Mouse (Mus musculus): ENCODE results near the gene Bcas2. TPM values are rescaled to one million over a fixed set of nuclear protein-coding genes. Genes with fewer than 3 reads are reported as not detected.
A peak's percentile ranks its signal among the peaks of the same experiment; 100 is the strongest.
"Not testable (repeated sequence)": the region's sequence is repeated elsewhere in the genome, so short reads cannot be mapped to it uniquely, and the experiment has no call there.

The Bcas2 gene
- polyA plus RNA-seq, 1 experiment from 2014 or later = 78.6 TPM

DNA sequence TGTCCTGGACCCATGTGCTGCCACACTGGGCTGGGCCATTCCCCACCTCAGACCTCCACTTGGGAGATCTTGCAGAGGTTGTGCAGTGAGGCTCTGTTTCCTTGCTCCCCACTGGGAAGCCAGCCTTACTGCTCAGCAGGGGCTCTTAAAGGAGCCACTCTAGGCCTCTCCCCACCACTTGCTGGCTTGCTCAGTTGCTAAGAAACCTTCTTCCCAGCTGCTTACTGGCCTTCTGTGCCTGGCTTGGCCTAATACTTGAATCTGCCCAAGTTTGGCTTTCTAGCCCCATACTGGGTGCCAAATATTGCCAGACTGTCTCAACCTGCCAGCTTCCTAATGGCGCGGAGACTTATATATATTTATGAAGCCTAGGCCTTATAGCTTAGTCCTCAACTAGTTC, 17.4 kb downstream of the Bcas2 start:
- 100% methylated on average over 2 of the region's 2 CpGs for WGBS (ENCODE audit: missing documents)
- Histone ChIP-seq H3K27ac (no peak overlapping the region), H3K4me3 (ENCODE audit: inconsistent target) (no peak overlapping the region), H3K36me3 (ENCODE audit: inconsistent target) (no peaks in the 10 kb centered on the region), H3K79me2 (ENCODE audit: inconsistent target) (no peaks in the 10 kb centered on the region)

DNA sequence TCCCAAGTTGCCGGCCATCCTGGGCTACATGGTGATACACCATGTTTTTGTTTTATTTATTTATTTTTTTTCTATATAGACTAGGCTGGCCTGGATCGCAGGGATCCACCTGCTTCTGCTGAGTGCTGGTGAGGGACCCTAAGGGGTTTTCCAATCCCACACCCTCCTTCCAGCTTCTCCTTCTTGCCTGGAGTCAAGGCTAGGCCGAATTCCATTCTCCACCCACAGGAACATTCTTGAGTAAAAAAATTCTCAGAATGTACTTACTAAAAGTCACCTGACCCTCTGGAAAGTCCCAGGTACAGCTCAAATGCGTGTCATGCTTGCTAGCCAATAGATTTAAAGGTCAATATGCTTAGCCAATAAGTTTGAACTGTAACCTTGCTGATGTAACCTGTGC, 20.7 kb downstream of the Bcas2 start:
- WGBS (ENCODE audit: missing documents) = 95% methylated on average over 4 of the region's 4 CpGs
- Histone ChIP-seq H3K79me2 (ENCODE audit: inconsistent target) (no peaks in the 10 kb centered on the region), H3K36me3 (ENCODE audit: inconsistent target) (no peaks in the 10 kb centered on the region), H3K4me3 (ENCODE audit: inconsistent target) (no peak overlapping the region), H3K27ac (no peak overlapping the region)

DNA sequence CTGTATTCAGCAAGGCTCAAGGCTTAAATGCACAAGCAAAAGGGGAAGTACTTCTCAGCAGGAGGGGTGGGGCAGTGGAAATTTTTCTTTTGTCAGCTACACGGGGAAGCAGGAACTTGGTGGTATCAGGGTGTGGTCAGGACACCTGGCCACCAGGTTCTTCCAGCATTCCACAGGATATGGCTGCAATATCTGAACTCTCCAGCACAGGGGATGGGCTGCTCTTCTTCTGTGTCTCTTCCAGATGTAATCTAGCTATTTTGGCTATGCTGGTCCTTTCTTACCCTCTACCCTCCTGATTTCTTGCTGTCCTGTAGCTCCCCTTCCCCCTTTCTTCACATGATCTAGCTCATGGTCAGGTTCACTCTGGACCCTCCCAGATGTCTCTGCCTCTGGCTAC, 21.7 kb downstream of the Bcas2 start:
- Histone ChIP-seq H3K79me2 (ENCODE audit: inconsistent target) (no peaks in the 10 kb centered on the region), H3K36me3 (ENCODE audit: inconsistent target) (no peaks in the 10 kb centered on the region), H3K27ac (no peak overlapping the region), H3K4me3 (ENCODE audit: inconsistent target) (no peak overlapping the region)
- 17% methylated on average over 1 of the region's 1 CpGs for WGBS (ENCODE audit: missing documents)

DNA sequence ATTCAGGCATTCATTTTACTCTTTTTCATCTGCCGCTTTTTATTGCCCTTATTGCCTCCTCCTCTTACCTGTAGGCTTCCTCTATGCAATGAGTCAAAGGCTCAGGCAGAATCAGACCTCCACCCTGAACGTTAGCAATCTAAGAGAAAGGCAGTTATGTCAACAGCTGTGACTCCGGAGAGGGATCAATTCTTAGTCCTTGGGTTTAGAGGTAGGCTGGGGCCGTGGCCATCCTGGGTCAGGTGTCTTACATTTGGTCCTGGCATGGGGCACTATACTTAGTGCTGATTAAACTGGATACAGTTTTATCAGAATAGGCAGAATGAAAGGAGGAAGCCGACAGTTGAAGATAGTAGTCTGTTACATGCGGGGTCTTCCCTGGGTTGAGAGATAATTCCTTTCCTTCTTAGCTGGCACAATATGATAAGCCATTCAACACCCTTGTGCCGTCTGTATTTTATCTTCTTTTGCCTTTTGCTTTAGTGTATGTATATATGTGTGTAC, 24.9 kb downstream of the Bcas2 start:
- 81% methylated on average over 7 of the region's 7 CpGs for WGBS (ENCODE audit: missing documents)
- no peaks in the 10 kb centered on the region for H3K36me3 ChIP-seq (ENCODE audit: inconsistent target)
- H3K79me2 ChIP-seq (ENCODE audit: inconsistent target) = no peaks in the 10 kb centered on the region
- H3K4me3 ChIP-seq (ENCODE audit: inconsistent target) = no peak overlapping the region
- H3K27ac ChIP-seq = no peak overlapping the region

DNA sequence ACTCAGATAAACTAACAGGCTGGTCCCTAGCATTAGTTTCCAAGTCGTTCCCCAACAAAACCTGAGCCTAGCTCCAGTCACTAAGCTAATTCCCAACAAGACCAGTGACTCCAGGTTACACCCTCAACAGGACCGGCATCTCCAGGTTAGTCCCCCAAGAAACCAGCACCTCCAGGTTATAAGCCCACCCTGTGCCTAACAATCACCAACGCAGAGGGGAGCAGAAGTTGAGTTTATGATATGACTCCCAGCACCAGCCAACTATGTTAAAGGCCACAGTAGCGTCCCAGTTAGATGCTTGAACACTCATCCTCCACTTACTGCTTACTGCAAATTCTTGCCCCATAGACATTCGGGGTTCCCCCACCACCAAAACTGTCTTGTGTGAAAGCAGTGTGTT, 27.9 kb downstream of the Bcas2 start:
- Histone ChIP-seq H3K36me3 (ENCODE audit: inconsistent target) (no peaks in the 10 kb centered on the region), H3K79me2 (ENCODE audit: inconsistent target) (no peaks in the 10 kb centered on the region), H3K4me3 (ENCODE audit: inconsistent target) (no peak overlapping the region), H3K27ac (no peak overlapping the region)
- WGBS (ENCODE audit: missing documents) = 97% methylated on average over 5 of the region's 5 CpGs

DNA sequence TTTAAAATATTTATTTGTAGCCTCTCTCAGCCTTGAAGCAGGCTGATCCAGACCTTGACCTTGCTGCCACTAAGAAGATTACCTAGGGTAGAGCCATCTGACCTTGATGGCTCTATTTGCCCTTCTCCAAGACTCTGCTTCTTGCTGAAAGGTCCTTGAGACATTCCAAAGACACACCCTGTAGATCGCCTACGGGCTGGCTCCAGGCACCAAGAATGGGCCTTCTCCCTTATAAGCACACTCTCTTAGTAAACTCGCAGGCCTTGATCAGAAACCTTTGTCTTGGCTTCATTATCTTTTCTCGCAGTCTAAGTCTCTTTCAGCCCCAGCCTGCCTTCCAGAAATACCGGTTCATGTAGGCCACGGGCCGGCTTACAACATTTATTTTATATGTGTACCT, 29.6 kb downstream of the Bcas2 start:
- H3K27ac ChIP-seq; H3K79me2 ChIP-seq (ENCODE audit: inconsistent target); H3K36me3 ChIP-seq (ENCODE audit: inconsistent target); H3K4me3 ChIP-seq (ENCODE audit: inconsistent target): not testable (repeated sequence)
- over 99% methylated on average over 7 of the region's 7 CpGs for WGBS (ENCODE audit: missing documents)

DNA sequence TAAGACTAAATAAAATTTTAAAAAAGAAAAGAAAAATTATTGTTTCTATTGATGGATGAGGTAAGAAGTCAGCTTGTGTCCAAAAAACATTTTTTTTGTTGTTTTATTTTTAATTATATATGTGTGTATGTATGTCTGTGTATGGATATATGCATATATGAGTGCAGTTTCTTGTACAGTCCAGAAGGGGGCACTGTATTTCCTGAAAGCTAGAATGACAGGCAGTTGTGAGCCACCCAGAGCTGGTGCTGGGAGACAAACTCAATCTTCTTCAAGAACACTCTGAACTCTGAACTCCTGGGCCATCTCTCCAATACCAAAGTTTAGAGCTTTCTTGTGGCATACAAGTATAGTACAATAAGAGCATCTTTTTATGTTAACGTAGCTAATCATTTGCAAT, 32.1 kb downstream of the Bcas2 start:
- H3K4me3 ChIP-seq (ENCODE audit: inconsistent target) = no peak overlapping the region
- H3K36me3 ChIP-seq (ENCODE audit: inconsistent target) = no peaks in the 10 kb centered on the region
- 100% methylated on average over 1 of the region's 1 CpGs for WGBS (ENCODE audit: missing documents)
- no peaks in the 10 kb centered on the region for H3K79me2 ChIP-seq (ENCODE audit: inconsistent target)
- H3K27ac ChIP-seq = no peak overlapping the region

DNA sequence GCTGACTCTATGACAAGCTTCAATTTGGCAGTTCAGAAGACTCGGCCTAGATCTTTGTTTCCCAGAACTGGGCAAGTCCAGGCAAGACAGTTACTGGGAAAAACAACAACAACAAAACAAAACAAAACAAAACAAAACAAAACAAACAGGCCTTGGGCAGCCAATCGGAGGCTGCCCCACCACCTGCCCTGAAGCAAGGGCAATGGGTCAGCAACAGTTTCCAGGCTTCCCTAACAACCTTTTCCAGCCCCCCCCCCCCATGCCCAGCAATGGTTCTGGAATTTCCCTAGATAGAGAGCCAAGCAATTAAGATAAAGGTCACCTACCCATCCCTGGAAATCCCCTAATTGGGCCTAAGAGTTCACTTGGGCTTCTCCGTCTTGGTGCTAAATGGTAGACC, 33.0 kb downstream of the Bcas2 start:
- WGBS (ENCODE audit: missing documents) = 93% methylated on average over 3 of the region's 3 CpGs
- Histone ChIP-seq H3K27ac (no peak overlapping the region), H3K4me3 (ENCODE audit: inconsistent target) (no peak overlapping the region), H3K79me2 (ENCODE audit: inconsistent target) (no peaks in the 10 kb centered on the region), H3K36me3 (ENCODE audit: inconsistent target) (no peaks in the 10 kb centered on the region)

DNA sequence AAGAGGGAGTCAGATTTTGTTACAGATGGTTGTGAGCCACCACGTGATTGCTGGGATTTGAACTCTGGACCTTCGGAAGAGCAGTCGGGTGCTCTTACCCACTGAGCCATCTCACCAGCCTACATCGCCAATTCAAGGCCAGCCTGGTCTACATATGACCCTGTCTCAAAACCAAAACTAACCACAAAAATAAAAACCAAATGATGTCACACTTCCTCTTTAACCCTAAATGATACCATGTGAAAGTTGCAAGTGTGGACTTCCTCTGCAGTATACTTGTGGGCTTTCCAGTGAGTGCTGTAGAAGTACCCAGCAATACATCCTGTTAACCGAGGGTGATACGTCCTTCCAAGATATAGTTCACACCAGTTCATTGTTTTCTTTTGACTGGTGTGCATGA, 34.9 kb downstream of the Bcas2 start:
- Histone ChIP-seq H3K36me3 (ENCODE audit: inconsistent target) (no peaks in the 10 kb centered on the region), H3K79me2 (ENCODE audit: inconsistent target) (no peaks in the 10 kb centered on the region), H3K4me3 (ENCODE audit: inconsistent target) (no peak overlapping the region), H3K27ac (peak overlapping the region; percentile 39)
- WGBS (ENCODE audit: missing documents) = 23% methylated on average over 6 of the region's 6 CpGs

DNA sequence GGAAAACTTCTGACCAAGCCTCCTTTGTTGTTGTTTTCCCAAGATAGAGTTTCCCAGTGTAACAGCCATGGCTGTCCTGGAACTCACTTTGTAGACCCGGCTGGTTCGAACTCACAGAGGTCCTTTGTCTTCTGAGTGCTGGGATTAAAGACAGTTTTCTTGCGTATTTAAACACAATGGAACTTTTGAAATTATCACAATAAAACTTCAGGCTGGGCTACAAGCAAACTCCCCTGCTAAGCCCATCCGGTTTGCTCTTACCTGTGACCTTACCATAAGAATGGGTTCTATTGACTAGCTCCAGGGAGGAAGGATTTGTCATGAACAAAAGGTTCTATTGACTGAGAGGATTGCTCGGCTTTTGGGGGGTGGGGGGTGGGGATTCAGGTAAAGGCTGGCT, 36.3 kb downstream of the Bcas2 start:
- Histone ChIP-seq H3K36me3 (ENCODE audit: inconsistent target) (no peaks in the 10 kb centered on the region), H3K27ac (peak overlapping the region; percentile 10; the same call in 1 of the 2 replicates)
- WGBS (ENCODE audit: missing documents) = 91% methylated on average over 5 of the region's 5 CpGs

DNA sequence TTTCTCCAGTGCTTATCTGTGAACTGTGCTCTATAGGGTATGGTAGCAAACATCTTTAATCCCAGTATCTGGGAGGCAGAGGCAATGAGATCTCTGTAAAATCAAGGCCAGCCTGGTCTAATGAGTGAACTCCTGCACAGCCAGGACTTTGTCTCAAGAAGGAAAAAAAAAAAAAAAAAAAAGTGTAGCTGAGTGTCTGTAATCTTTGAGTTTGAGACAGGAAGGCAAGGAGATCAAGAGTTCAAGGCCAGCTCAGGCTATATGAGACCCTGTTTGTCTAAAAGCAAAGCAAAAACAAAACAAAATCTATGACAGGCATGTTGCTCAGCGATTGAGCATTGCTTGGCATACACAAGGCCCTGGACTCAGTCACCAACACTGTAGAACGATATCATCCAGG, 36.8 kb downstream of the Bcas2 start:
- no peak overlapping the region for H3K4me3 ChIP-seq (ENCODE audit: inconsistent target)
- WGBS (ENCODE audit: missing documents) = 96% methylated on average over 2 of the region's 2 CpGs
- no peaks in the 10 kb centered on the region for H3K79me2 ChIP-seq (ENCODE audit: inconsistent target)
- H3K36me3 ChIP-seq (ENCODE audit: inconsistent target) = no peaks in the 10 kb centered on the region
- H3K27ac ChIP-seq = no peak overlapping the region

More for the DNA sequence above, 36.3 kb downstream of the Bcas2 start:
- Histone ChIP-seq H3K4me3 (ENCODE audit: inconsistent target) (no peak overlapping the region), H3K79me2 (ENCODE audit: inconsistent target) (no peaks in the 10 kb centered on the region)

DNA sequence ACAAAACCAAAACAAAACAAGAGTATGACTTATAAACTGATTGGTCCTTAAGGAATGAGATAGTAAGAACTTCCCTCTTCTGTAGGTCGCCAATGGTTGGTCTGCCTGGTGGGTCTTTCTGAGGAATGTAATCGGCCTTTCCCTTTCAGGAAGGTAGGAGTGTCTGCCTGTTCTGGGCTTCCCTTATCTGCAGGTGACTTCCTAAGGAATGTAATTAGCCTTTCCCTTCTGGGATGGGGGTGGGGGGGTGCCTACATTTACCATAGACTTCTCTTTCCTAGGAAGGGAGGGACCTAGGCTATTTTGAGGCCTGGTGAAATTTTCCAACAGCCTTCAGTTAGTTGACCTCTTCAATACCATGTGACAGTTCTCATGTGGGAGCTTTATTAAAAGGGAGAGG, 39.6 kb downstream of the Bcas2 start:
- Histone ChIP-seq H3K79me2 (ENCODE audit: inconsistent target) (no peaks in the 10 kb centered on the region), H3K4me3 (ENCODE audit: inconsistent target) (no peak overlapping the region), H3K36me3 (ENCODE audit: inconsistent target) (no peaks in the 10 kb centered on the region), H3K27ac (no peak overlapping the region)
- 89% methylated on average over 2 of the region's 2 CpGs for WGBS (ENCODE audit: missing documents)

DNA sequence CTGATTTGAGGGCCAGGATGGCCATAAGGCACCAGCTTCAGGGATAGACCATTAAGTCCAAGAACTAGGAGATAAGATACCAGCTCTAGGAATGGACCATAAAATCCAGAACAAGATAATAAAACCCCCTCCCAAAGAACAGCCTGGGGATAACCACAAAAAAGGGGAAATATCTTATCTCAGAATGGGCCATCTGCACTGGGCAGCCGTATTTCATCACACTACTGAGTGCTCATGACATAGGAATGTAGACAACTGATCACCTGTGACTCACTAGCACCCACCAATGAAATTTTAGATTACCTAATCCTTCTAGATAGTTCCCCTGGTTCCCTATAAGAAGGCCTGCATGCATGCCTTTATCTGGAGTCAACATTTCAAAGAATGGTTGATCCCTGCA, 40.7 kb downstream of the Bcas2 start:
- Histone ChIP-seq H3K27ac (no peak overlapping the region), H3K79me2 (ENCODE audit: inconsistent target) (no peaks in the 10 kb centered on the region), H3K36me3 (ENCODE audit: inconsistent target) (no peaks in the 10 kb centered on the region), H3K4me3 (ENCODE audit: inconsistent target) (no peak overlapping the region)
- WGBS (ENCODE audit: missing documents) = 41% methylated on average over 1 of the region's 1 CpGs

DNA sequence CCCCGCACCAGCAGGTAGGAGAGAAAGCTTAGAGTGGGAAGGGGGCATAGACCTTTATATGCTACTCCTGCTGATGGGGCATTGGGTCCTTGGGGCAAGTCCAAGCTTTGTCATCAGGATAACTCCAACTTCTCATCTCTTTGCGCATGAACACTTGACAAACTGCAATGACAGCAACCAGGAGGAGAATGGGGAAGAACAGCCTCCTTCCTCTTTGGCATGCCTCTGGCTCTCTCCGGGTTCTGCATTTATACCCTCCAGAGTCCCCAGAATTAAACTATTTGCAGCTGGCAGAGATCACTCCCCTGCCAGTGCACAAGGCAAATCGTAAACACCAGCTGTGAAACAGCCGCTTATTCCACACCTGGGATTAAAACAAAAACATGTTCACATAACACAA, 42.1 kb downstream of the Bcas2 start:
- Histone ChIP-seq H3K27ac (peak overlapping the region; percentile 60), H3K4me3 (ENCODE audit: inconsistent target) (no peak overlapping the region), H3K79me2 (ENCODE audit: inconsistent target) (no peaks in the 10 kb centered on the region), H3K36me3 (ENCODE audit: inconsistent target) (no peaks in the 10 kb centered on the region)
- WGBS (ENCODE audit: missing documents) = 60% methylated on average over 5 of the region's 5 CpGs

DNA sequence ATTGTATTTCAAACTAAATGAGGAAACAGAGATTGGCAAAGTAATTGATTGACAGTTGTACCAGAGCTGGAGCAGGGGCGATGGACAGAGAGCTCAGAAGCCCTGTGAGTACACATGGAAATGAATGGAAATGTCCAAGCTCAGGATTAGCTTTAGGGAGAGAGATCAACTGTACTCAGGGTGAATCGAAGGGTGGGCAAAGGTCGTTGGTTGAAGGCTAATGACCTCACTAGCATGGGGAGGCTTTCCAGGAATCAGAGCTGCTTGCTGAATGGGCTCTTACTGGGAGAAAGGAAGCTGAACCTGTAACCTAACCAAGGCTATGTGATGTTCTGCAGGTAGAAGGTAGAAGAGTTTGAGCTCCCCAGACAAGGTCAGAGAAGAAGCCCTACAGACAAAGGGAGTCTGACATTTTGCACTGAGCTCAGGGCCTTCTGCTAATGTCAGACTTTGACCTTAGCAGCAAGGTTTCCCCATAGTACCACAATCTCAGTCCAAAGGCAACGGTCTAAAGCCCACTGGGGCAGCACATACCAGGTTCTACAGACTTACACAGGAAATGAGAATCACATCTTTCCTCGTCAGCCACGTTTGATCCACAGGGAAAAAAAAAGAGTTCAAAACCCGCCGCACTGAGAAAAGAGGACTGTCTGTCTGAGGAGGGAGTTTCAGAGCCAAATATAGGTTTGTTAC, 43.3 kb downstream of the Bcas2 start:
- no peak overlapping the region for H3K4me3 ChIP-seq (ENCODE audit: inconsistent target)
- H3K79me2 ChIP-seq (ENCODE audit: inconsistent target) = no peaks in the 10 kb centered on the region
- H3K36me3 ChIP-seq (ENCODE audit: inconsistent target) = no peaks in the 10 kb centered on the region
- no peak overlapping the region for H3K27ac ChIP-seq
- 94% methylated on average over 8 of the region's 8 CpGs for WGBS (ENCODE audit: missing documents)

DNA sequence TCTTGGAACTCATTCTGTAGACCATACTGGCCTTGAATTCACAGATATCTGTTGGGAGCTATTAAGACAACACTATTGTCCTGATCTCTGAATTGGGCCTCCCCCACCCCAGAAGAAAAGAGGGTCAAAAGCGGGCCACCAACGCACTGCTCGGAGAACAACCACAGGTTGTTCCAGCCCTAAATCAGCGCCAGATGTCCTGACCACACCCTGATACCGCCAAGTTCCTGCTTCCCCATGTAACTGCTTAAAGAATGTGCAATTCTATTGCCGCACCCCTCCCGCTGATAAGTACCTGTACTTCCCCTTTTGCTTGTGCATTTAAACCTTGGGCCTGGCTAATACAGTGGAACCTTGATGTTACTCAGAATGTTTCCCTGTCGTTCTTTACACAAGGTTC, 43.9 kb downstream of the Bcas2 start:
- 94% methylated on average over 8 of the region's 8 CpGs for WGBS (ENCODE audit: missing documents)
- H3K36me3 ChIP-seq (ENCODE audit: inconsistent target); H3K79me2 ChIP-seq (ENCODE audit: inconsistent target); H3K4me3 ChIP-seq (ENCODE audit: inconsistent target); H3K27ac ChIP-seq: not testable (repeated sequence)

Data from macrophage (primary cell).